Mouse (Mus musculus): ENCODE measurements at regions not wholly inside any gene's neighbourhood (a gene's known extent, or its start where the extent isn't known, plus 50 kb on each side); places are given as distances from the start of the nearest gene placed in this dataset.

DNA sequence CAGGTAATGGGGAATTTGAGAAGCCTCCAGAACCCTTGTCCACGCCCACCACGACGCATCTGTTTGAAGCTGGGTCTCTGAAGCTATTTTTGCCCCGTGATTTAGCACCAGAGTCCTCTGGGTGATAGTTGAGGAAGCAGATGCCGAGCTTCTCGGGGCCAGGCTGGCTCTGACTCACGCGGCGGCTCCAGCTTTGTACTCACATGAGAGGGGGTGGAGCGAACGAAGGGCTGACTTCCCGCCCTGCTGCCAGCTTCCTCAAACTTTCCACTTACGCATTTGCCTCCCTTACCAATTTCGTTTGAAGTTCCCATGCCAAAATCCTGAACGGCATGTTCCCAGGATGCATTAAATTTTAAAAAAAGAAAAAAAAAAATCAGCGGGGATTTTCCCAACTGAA, 74.1 kb upstream of the Hnrnpa3 start:
- no peaks in the 10 kb centered on the region for H3K9me3 ChIP-seq
- peak; percentile 70; the same call in 1 of the 2 replicates for ATAC-seq (ENCODE audit: borderline replicate concordance, extremely low read depth, low FRiP score, low TSS enrichment)
- H3K4me3 ChIP-seq, result peak overlapping the region; percentile 29
- H3K36me3 ChIP-seq, result no peaks in the 10 kb centered on the region
- peaks cover 15% of the 10 kb centered on the region for H3K4me1 ChIP-seq
- peak overlapping the region; percentile 64 for H3K4me2 ChIP-seq
- under 1% methylated on average over 16 of the region's 16 CpGs for WGBS
- no peak overlapping the region for H3K27ac ChIP-seq
- H3K9ac ChIP-seq, result 0 out of 2 replicates have a peak overlapping the region, but pooled peaks have one; percentile 4
- H3K27me3 ChIP-seq, result peaks cover 11% of the 10 kb centered on the region

GRCm38 (mm10) chr2:75588572-75588971, 70.5 kb upstream of the Hnrnpa3 start:
- WGBS, result 3% methylated on average over 6 of the region's 6 CpGs
- H3K36me3 ChIP-seq, result no peaks in the 10 kb centered on the region
- H3K27ac ChIP-seq, result no peak overlapping the region
- H3K4me3 ChIP-seq, result no peak overlapping the region
- peaks cover 44% of the 10 kb centered on the region for H3K27me3 ChIP-seq
- no peak overlapping the region for H3K9ac ChIP-seq
- ATAC-seq (ENCODE audit: borderline replicate concordance, extremely low read depth, low FRiP score, low TSS enrichment), result no peak
- no peak overlapping the region for H3K4me2 ChIP-seq
- H3K9me3 ChIP-seq, result no peaks in the 10 kb centered on the region
- peaks cover 21% of the 10 kb centered on the region for H3K4me1 ChIP-seq

GRCm38 (mm10) chr2:75589452-75589851, 69.6 kb upstream of the Hnrnpa3 start:
- Histone ChIP-seq H3K4me1 (peaks cover 21% of the 10 kb centered on the region), H3K27me3 (peaks cover 49% of the 10 kb centered on the region), H3K27ac (no peak overlapping the region), H3K4me3 (peak overlapping the region; percentile 3; the same call in 1 of the 2 replicates), H3K9ac (no peak overlapping the region), H3K4me2 (peak overlapping the region; percentile 36), H3K36me3 (no peaks in the 10 kb centered on the region), H3K9me3 (no peaks in the 10 kb centered on the region)
- WGBS, result 5% methylated on average over 19 of the region's 19 CpGs
- ATAC-seq (ENCODE audit: borderline replicate concordance, extremely low read depth, low FRiP score, low TSS enrichment), result no peak

DNA sequence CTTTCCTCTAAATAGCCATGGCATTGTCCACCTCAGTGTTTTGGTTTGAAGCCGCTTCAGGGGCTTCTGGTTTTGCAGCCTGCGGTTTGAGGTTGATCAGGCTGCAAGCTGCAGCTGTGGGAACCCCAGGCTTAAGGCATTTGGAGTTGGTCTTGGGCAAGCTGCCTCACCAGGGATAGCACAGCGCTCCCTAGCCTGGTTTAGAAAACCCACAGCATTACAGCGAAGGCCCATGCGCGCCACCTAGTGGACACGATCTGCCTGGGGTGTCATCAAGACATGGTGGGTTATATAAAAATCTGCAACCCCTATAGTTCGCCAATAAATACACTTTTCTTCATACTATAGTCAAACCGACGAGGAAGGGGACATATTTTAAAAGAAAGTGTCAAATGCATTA, 68.9 kb upstream of the Hnrnpa3 start:
- Histone ChIP-seq H3K9me3 (no peaks in the 10 kb centered on the region), H3K27ac (no peak overlapping the region), H3K4me2 (peak overlapping the region; percentile 36), H3K4me1 (peaks cover 16% of the 10 kb centered on the region), H3K9ac (no peak overlapping the region), H3K27me3 (peaks cover 49% of the 10 kb centered on the region), H3K36me3 (no peaks in the 10 kb centered on the region), H3K4me3 (no peak overlapping the region)
- WGBS, result 9% methylated on average over 10 of the region's 10 CpGs
- ATAC-seq (ENCODE audit: borderline replicate concordance, extremely low read depth, low FRiP score, low TSS enrichment), result no peak; the same call in 1 of the 2 replicates

- Histone ChIP-seq H3K27me3 (no peaks in the 10 kb centered on the region), H3K27ac (no peak overlapping the region), H3K4me1 (peaks cover 6% of the 10 kb centered on the region; the same call in 1 of the 2 replicates), H3K4me2 (no peak overlapping the region), H3K36me3 (no peaks in the 10 kb centered on the region), H3K9ac (no peak overlapping the region), H3K9me3 (no peaks in the 10 kb centered on the region), H3K4me3 (no peak overlapping the region)
- 54% methylated on average over 5 of the region's 5 CpGs for WGBS
- no peak for ATAC-seq (ENCODE audit: borderline replicate concordance, extremely low read depth, low FRiP score, low TSS enrichment)
Measured at GRCm38 (mm10) chr2:75600511-75600910, 58.5 kb upstream of the Hnrnpa3 start.

GRCm38 (mm10) chr2:75603175-75603871, 55.7 kb upstream of the Hnrnpa3 start:
- peak overlapping the region; percentile 39 for H3K4me3 ChIP-seq
- peak; percentile 30; the same call in 1 of the 2 replicates for ATAC-seq (ENCODE audit: borderline replicate concordance, extremely low read depth, low FRiP score, low TSS enrichment)

DNA sequence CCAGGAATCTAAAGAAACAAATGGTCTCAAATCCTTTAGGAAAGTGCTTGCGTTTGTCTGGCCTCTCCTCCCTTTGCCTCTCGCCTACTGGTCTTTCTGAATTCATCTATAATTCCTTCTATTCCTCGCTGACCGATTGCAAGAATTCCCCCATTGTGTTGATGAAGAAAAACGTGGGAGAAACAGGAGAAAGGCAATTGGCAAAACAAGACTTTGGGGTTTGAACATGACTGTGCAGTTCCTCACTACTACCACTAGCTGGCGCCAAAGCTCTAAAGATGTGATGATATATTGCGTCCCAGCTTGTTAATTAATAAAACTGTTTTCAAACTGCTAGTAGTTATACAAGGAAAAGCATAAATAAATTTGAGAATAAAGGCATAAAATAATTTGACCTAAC, 53.4 kb upstream of the Hnrnpa3 start:
- 2% methylated on average over 7 of the region's 7 CpGs for WGBS
- no peaks in the 10 kb centered on the region for H3K27me3 ChIP-seq
- H3K4me3 ChIP-seq, result no peak overlapping the region
- peaks cover 29% of the 10 kb centered on the region; the same call in 1 of the 2 replicates for H3K4me1 ChIP-seq
- H3K9ac ChIP-seq, result no peak overlapping the region
- no peak overlapping the region for H3K27ac ChIP-seq
- H3K36me3 ChIP-seq, result no peaks in the 10 kb centered on the region
- no peak overlapping the region for H3K4me2 ChIP-seq
- H3K9me3 ChIP-seq, result no peaks in the 10 kb centered on the region
- ATAC-seq (ENCODE audit: borderline replicate concordance, extremely low read depth, low FRiP score, low TSS enrichment), result no peak

More at GRCm38 (mm10) chr2:75603175-75603871, 55.7 kb upstream of the Hnrnpa3 start:
- Histone ChIP-seq H3K36me3 (no peaks in the 10 kb centered on the region), H3K27me3 (no peaks in the 10 kb centered on the region), H3K9ac (peak overlapping the region; percentile 34), H3K4me1 (peaks cover 14% of the 10 kb centered on the region; the same call in 1 of the 2 replicates), H3K4me2 (peak overlapping the region; percentile 63), H3K9me3 (no peaks in the 10 kb centered on the region), H3K27ac (no peak overlapping the region)
- 17% methylated on average over 26 of the region's 26 CpGs for WGBS

DNA sequence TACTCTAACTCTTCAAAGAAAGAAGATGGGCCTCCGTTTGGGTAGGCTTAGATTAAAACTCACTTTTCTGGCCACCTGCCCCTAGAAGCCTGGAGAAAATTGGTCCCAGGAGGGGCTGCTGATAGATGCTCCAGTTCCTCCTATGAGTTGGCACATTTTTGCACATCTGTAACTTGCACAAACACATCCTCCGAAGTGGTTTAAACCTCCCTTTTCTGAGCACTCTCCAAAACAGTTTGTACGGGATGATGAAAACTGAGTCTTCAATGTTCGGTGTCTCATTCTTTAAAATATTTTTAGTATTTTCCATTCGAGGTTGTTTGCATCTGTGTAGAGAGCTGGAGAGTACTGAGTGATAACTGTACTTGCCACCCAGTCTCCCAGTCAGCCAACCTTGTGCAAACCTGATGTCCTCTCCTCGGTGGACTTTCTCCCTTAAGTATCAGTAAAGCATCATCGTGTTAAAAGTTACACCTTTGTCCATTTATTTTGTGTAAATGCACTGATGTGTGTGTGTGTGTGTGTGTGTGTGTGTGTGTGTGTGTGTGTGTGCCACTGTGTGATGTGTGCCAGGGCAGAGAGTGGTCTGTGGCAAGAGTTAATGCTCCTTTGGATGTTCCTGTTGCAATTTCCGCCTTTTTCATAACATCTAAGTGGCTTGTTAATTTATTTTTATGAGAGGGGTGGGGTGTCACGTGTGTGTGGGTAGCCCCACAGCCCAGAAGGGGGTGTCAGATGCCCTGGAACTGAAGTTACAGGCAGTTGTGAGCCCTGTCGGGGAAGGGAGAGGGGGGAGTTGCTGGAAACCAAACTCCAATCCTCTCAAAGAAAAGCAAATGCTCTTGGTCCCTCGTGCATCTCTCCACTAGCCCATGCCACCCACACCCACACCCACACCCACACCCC, 51.8 kb upstream of the Hnrnpa3 start:
- H3K27ac ChIP-seq, result no peak overlapping the region
- no peak for ATAC-seq (ENCODE audit: borderline replicate concordance, extremely low read depth, low FRiP score, low TSS enrichment)
- WGBS, result 59% methylated on average over 11 of the region's 11 CpGs

GRCm38 (mm10) chr2:75607958-75608357, 51.1 kb upstream of the Hnrnpa3 start:
- H3K4me2 ChIP-seq, result no peak overlapping the region
- ATAC-seq (ENCODE audit: borderline replicate concordance, extremely low read depth, low FRiP score, low TSS enrichment), result no peak
- 56% methylated on average over 10 of the region's 10 CpGs for WGBS
- no peak overlapping the region for H3K27ac ChIP-seq
- peaks cover 42% of the 10 kb centered on the region for H3K4me1 ChIP-seq
- no peak overlapping the region for H3K4me3 ChIP-seq
- no peaks in the 10 kb centered on the region for H3K27me3 ChIP-seq
- no peaks in the 10 kb centered on the region for H3K36me3 ChIP-seq
- H3K9ac ChIP-seq, result no peak overlapping the region
- no peaks in the 10 kb centered on the region for H3K9me3 ChIP-seq

More for the DNA sequence above, 51.8 kb upstream of the Hnrnpa3 start:
- peaks cover 36% of the 10 kb centered on the region; the same call in 1 of the 2 replicates for H3K4me1 ChIP-seq
- no peak overlapping the region for H3K4me2 ChIP-seq
- H3K36me3 ChIP-seq, result no peaks in the 10 kb centered on the region
- no peak overlapping the region for H3K4me3 ChIP-seq
- H3K27me3 ChIP-seq, result no peaks in the 10 kb centered on the region
- H3K9me3 ChIP-seq, result no peaks in the 10 kb centered on the region
- no peak overlapping the region for H3K9ac ChIP-seq

DNA sequence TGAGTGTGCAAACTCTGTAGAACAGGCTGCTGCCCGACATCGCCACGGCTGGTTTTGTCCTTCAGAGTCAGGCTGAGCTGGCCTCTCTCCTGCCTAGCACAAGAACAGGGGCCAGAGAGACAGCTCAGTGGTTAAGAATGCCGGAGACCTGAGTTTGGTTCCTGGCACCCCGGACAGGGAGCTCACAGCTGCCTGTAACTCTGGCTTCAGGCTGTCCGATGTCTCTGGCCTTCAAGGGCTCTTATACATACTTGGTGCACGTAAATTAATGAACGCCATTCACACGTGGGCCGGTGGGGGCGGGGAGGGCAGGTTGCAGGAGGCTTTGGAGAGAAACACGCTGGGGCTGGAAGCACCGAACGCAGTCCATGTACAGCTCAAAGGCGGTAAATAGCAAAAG, 50.6 kb upstream of the Hnrnpa3 start:
- no peak for ATAC-seq (ENCODE audit: borderline replicate concordance, extremely low read depth, low FRiP score, low TSS enrichment)
- no peaks in the 10 kb centered on the region for H3K9me3 ChIP-seq
- no peak overlapping the region for H3K9ac ChIP-seq
- WGBS, result 44% methylated on average over 15 of the region's 15 CpGs
- H3K36me3 ChIP-seq, result no peaks in the 10 kb centered on the region
- peaks cover 44% of the 10 kb centered on the region for H3K4me1 ChIP-seq
- no peak overlapping the region for H3K4me3 ChIP-seq
- peak overlapping the region; percentile 49; the same call in 1 of the 2 replicates for H3K4me2 ChIP-seq
- H3K27ac ChIP-seq, result no peak overlapping the region
- H3K27me3 ChIP-seq, result no peaks in the 10 kb centered on the region

- Histone ChIP-seq H3K4me1 (peaks cover 48% of the 10 kb centered on the region), H3K4me3 (peak overlapping the region; percentile 27), H3K27me3 (no peaks in the 10 kb centered on the region), H3K27ac (peak overlapping the region; percentile 68), H3K36me3 (no peaks in the 10 kb centered on the region), H3K9ac (peak overlapping the region; percentile 27), H3K4me2 (peak overlapping the region; percentile 49), H3K9me3 (no peaks in the 10 kb centered on the region)
- WGBS, result 16% methylated on average over 27 of the region's 27 CpGs
- peak; percentile 66; the same call in 1 of the 2 replicates for ATAC-seq (ENCODE audit: borderline replicate concordance, extremely low read depth, low FRiP score, low TSS enrichment)
Measured at GRCm38 (mm10) chr2:75609150-75609946, 49.7 kb upstream of the Hnrnpa3 start.
